Mouse (Mus musculus): Measurements from ENCODE around the gene Arhgap28. TPM values are rescaled to one million over a fixed set of nuclear protein-coding genes. Genes with fewer than 3 reads are reported as not detected.
A peak's percentile ranks its signal among the peaks of the same experiment; 100 is the strongest.

Arhgap28 gene
- total RNA-seq, 2 experiments from 2014 or later: 7.4 to 21.9 TPM

- DNase-seq (ENCODE audit: low spot score in 2 of 2): no peak
Observed at GRCm38 (mm10) chr17:67944256-67944655, 59.7 kb downstream of the Arhgap28 start.

- peak in 1 of 2 experiments; percentile 10 for DNase-seq (ENCODE audit: low spot score in 2 of 2)
Observed at GRCm38 (mm10) chr17:67941026-67941425, 62.9 kb downstream of the Arhgap28 start.

GRCm38 (mm10) chr17:67937050-67937449 is 66.9 kb downstream of the Arhgap28 start:
- no peak for DNase-seq (ENCODE audit: low spot score in 2 of 2)

GRCm38 (mm10) chr17:67935556-67935955 is 68.4 kb downstream of the Arhgap28 start:
- DNase-seq (ENCODE audit: low spot score in 2 of 2): no peak

DNA sequence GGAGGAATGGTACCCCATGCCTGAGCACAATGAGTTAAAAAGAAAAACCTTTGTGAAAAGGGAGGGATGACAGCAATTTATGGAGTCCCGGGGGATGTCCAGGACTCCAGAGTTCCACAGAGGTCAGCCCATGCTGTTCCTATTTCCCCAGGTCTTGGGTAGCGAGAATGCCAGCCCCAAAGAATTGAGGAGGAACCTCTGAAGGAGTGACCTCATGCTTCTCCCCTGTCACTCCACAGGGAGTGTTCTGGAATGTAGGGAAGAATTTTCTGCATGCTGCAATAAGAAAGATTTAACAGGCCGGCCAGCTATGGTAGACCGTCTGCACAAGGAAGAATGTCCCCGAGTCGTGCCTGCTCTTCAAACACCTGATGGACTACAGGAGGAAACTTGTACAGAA is 72.5 kb downstream of the Arhgap28 start:
- DNase-seq (ENCODE audit: low spot score in 2 of 2): no peak

- DNase-seq (ENCODE audit: low spot score in 2 of 2): no peak
Observed at GRCm38 (mm10) chr17:67930957-67931356, 73.0 kb downstream of the Arhgap28 start.

- DNase-seq (ENCODE audit: low spot score in 2 of 2): no peak
Observed at GRCm38 (mm10) chr17:67930467-67930866, 73.5 kb downstream of the Arhgap28 start.

- DNase-seq (ENCODE audit: low spot score in 2 of 2): no peak
Observed at GRCm38 (mm10) chr17:67928280-67928679, 75.6 kb downstream of the Arhgap28 start.

DNA sequence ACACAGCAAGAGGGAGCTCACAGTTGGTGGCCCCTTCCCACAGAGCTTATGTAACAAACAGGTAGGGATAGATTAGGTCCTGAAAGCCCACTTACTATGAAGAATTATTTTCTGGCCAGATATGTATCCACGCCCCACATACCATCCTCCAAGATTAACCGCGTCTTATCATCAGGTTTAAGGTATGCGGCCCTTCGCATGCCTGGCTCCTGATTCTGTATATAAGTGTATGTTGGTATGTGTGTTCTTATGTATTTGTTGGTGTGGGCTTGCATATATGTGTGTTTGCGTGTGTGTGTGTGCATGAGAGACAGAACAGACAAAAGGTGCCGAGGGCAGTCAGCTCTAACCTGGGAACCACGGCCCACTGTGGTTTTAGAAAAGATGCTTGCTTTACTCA is 76.1 kb downstream of the Arhgap28 start:
- DNase-seq (ENCODE audit: low spot score in 2 of 2): no peak

GRCm38 (mm10) chr17:67919959-67920358 is 84.0 kb downstream of the Arhgap28 start:
- no peak for DNase-seq (ENCODE audit: low spot score in 2 of 2)

- DNase-seq (ENCODE audit: low spot score in 2 of 2): no peak
Observed at GRCm38 (mm10) chr17:67918201-67918600, 85.7 kb downstream of the Arhgap28 start.

GRCm38 (mm10) chr17:67916901-67917300 is 87.0 kb downstream of the Arhgap28 start:
- no peak for DNase-seq (ENCODE audit: low spot score in 2 of 2)

DNA sequence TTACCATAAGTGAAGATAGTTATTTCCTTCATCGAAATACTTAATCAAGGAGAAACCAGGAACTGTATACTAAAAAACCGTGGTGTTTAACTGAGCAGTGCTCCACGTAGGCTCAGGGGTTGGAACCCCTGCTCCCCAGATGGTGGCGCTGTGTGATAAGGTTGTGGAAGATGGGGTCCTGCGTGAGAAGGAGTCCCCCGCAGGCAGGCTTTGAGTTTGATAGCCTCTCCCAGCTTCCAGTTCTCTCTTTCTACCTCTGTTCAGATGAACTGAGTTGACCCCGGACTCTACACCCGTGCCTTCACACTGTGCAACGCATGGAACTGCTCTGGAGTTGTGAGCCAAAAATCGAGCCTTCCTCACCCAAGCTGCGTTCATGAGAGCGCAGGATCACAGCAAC is 91.3 kb downstream of the Arhgap28 start:
- peak; percentile 69 to 73 for DNase-seq (ENCODE audit: low spot score in 2 of 2)

DNA sequence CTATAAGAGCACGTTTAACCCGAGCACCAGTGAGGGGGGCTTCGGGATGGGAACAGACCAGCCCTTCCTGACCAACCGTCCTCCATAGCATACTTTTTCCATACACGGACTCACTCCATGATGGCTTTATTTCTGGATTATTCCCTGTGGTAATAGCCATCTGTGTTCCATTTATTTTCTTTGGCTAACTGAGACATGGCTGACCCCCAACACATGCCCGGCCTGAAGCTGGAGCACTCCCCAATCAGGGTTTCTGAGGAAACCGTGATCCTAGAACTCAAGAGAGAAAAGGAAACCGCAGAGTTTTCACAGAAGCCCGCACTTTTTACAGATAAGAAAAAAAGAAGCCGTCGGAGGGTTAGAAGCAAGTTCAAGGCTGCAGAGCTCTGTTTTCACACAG is 91.9 kb downstream of the Arhgap28 start:
- no peak for DNase-seq (ENCODE audit: low spot score in 2 of 2)

- DNase-seq (ENCODE audit: low spot score in 2 of 2): no peak
Observed at GRCm38 (mm10) chr17:67908537-67908936, 95.4 kb downstream of the Arhgap28 start.

GRCm38 (mm10) chr17:67908137-67908536 is 95.8 kb downstream of the Arhgap28 start:
- DNase-seq (ENCODE audit: low spot score in 2 of 2): no peak

GRCm38 (mm10) chr17:67907532-67908054 is 96.3 kb downstream of the Arhgap28 start:
- no peak for DNase-seq (ENCODE audit: low spot score in 2 of 2)

- no peak for DNase-seq (ENCODE audit: low spot score in 2 of 2)
Observed at GRCm38 (mm10) chr17:67906236-67906635, 97.7 kb downstream of the Arhgap28 start.

GRCm38 (mm10) chr17:67904315-67904944 is 99.5 kb downstream of the Arhgap28 start:
- no peak for DNase-seq (ENCODE audit: low spot score in 2 of 2)

GRCm38 (mm10) chr17:67902847-67903246 is 101.1 kb downstream of the Arhgap28 start:
- DNase-seq (ENCODE audit: low spot score in 2 of 2): no peak

GRCm38 (mm10) chr17:67901161-67901560 is 102.8 kb downstream of the Arhgap28 start:
- DNase-seq (ENCODE audit: low spot score in 2 of 2): no peak

DNA sequence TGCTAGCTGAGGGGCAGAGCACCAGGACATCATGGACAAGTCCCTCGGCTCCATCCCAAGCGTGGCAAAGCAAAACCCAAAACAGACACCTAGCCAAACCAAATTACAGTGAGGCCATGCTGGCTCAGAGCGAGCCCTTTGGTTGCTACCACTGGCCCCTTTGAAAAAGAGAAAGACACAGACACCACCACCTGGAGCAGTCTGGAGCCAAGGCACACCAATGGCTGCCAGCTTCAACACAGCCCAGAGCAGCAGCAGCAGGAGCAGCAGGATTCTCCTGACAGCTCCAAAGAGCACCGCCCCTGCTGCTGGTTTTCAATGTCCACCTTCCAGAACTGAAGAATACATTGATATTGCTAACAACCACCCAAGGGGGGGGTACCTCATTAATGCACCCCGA is 104.5 kb downstream of the Arhgap28 start:
- DNase-seq (ENCODE audit: low spot score in 2 of 2): no peak

- DNase-seq (ENCODE audit: low spot score in 2 of 2): no peak
Observed at GRCm38 (mm10) chr17:67896413-67896812, 107.5 kb downstream of the Arhgap28 start.
